Mouse (Mus musculus): ENCODE data around the gene Cx3cl1.
A peak's percentile ranks its signal among the peaks of the same experiment; 100 is the strongest.

Cx3cl1 gene

GRCm38 (mm10) chr8:94771941-94772670, at the start of gene Cx3cl1:
TSS of gene Cx3cl1 (plus strand) at chr8:94772009.
- DNase-seq (ENCODE audit: low read depth, low spot score), result no peak

GRCm38 (mm10) chr8:94725998-94726397, 45.8 kb upstream of the Cx3cl1 start:
- no peak for DNase-seq (ENCODE audit: low read depth, low spot score)

- no peak for DNase-seq (ENCODE audit: low read depth, low spot score)
Observed at GRCm38 (mm10) chr8:94729301-94729700, 42.5 kb upstream of the Cx3cl1 start.

- DNase-seq (ENCODE audit: low read depth, low spot score), result no peak
Observed at GRCm38 (mm10) chr8:94733821-94734465, 37.9 kb upstream of the Cx3cl1 start.

GRCm38 (mm10) chr8:94734735-94735350, 37.0 kb upstream of the Cx3cl1 start:
- DNase-seq (ENCODE audit: low read depth, low spot score), result no peak

GRCm38 (mm10) chr8:94735426-94736094, 36.2 kb upstream of the Cx3cl1 start:
- peak; percentile 60 for DNase-seq (ENCODE audit: low read depth, low spot score)

GRCm38 (mm10) chr8:94739829-94740228, 32.0 kb upstream of the Cx3cl1 start:
- no peak for DNase-seq (ENCODE audit: low read depth, low spot score)

- DNase-seq (ENCODE audit: low read depth, low spot score), result no peak
Observed at GRCm38 (mm10) chr8:94740591-94740990, 31.2 kb upstream of the Cx3cl1 start.

- no peak for DNase-seq (ENCODE audit: low read depth, low spot score)
Observed at GRCm38 (mm10) chr8:94741726-94742125, 30.1 kb upstream of the Cx3cl1 start.

GRCm38 (mm10) chr8:94744484-94744883, 27.3 kb upstream of the Cx3cl1 start:
- DNase-seq (ENCODE audit: low read depth, low spot score), result no peak

- no peak for DNase-seq (ENCODE audit: low read depth, low spot score)
Observed at GRCm38 (mm10) chr8:94744972-94745371, 26.8 kb upstream of the Cx3cl1 start.

- DNase-seq (ENCODE audit: low read depth, low spot score), result no peak
Observed at GRCm38 (mm10) chr8:94745476-94746184, 26.2 kb upstream of the Cx3cl1 start, which contains the start of gene Ccl22. TSS of gene Ccl22 (plus strand) at chr8:94745590.

- DNase-seq (ENCODE audit: low read depth, low spot score), result no peak
Observed at GRCm38 (mm10) chr8:94746832-94747231, 25.0 kb upstream of the Cx3cl1 start.

- DNase-seq (ENCODE audit: low read depth, low spot score), result no peak
Observed at GRCm38 (mm10) chr8:94748363-94748762, 23.4 kb upstream of the Cx3cl1 start.

GRCm38 (mm10) chr8:94749942-94750341, 21.9 kb upstream of the Cx3cl1 start:
- DNase-seq (ENCODE audit: low read depth, low spot score), result no peak

GRCm38 (mm10) chr8:94751023-94751849, 20.6 kb upstream of the Cx3cl1 start:
- DNase-seq (ENCODE audit: low read depth, low spot score), result no peak

- no peak for DNase-seq (ENCODE audit: low read depth, low spot score)
Observed at GRCm38 (mm10) chr8:94754006-94754405, 17.8 kb upstream of the Cx3cl1 start.

GRCm38 (mm10) chr8:94754486-94754885, 17.3 kb upstream of the Cx3cl1 start:
- DNase-seq (ENCODE audit: low read depth, low spot score), result no peak

GRCm38 (mm10) chr8:94767035-94767434, 4.8 kb upstream of the Cx3cl1 start:
- DNase-seq (ENCODE audit: low read depth, low spot score), result peak; percentile 95

GRCm38 (mm10) chr8:94770945-94771344, 864 bp upstream of the Cx3cl1 start:
- peak; percentile 44 for DNase-seq (ENCODE audit: low read depth, low spot score)

- DNase-seq (ENCODE audit: low read depth, low spot score), result no peak
Observed at GRCm38 (mm10) chr8:94773048-94773447, 1.2 kb downstream of the Cx3cl1 start.
